Mouse (Mus musculus) hindbrain, embryonic 13.5 days (tissue): ENCODE data around the gene Nol3. TPM values are rescaled to one million over a fixed set of nuclear protein-coding genes. Genes with fewer than 3 reads are reported as not detected.
A peak's percentile ranks its signal among the peaks of the same experiment; 100 is the strongest.

ENCODE experiments used
- ATAC-seq: fragments of 200-750 bp; cut with Nextera tagmentation; 2 replicates; pipeline ENCODE4 v1.8.0; 2017; ENCODE audit warnings: moderate TSS enrichment; ENCODE audit not compliant: low FRiP score
- H3K27ac ChIP-seq: fragments of 300-500 bp; sonication (generic); 2 replicates; pipeline ENCODE4 v1.5.1; 2015; ENCODE audit warnings: inconsistent platforms, mild to moderate bottlenecking, moderate library complexity
- H3K27me3 ChIP-seq: fragments of 300-500 bp; sonication (generic); 2 replicates; pipeline ENCODE4 v1.6.1; 2015; ENCODE audit warnings: mild to moderate bottlenecking, inconsistent platforms
- H3K36me3 ChIP-seq: fragments of 300-500 bp; sonication (generic); 2 replicates; pipeline ENCODE4 v1.6.1; 2015; ENCODE audit warnings: mild to moderate bottlenecking, inconsistent platforms
- H3K4me1 ChIP-seq: fragments of 300-500 bp; sonication (generic); replicated peaks from 2 replicates; pipeline ENCODE4 v1.6.1; 2015; ENCODE audit warnings: inconsistent platforms
- H3K4me2 ChIP-seq: fragments of 300-500 bp; sonication (generic); 2 replicates; pipeline ENCODE4 v1.6.1; 2015; ENCODE audit warnings: inconsistent platforms, mild to moderate bottlenecking, moderate library complexity
- H3K4me3 ChIP-seq: fragments of 300-500 bp; sonication (generic); 2 replicates; pipeline ENCODE4 v1.5.1; 2015; ENCODE audit warnings: mild to moderate bottlenecking, inconsistent platforms
- H3K9ac ChIP-seq: fragments of 300-500 bp; sonication (generic); 2 replicates; pipeline ENCODE4 v1.6.1; 2015; ENCODE audit warnings: mild to moderate bottlenecking, inconsistent platforms
- H3K9me3 ChIP-seq: fragments of 300-500 bp; sonication (generic); 2 replicates; pipeline ENCODE4 v1.6.1; 2016; ENCODE audit warnings: inconsistent platforms
- WGBS: fragments of 180-500 bp; shearing (Covaris S2); methylation state at CpG from one replicate; pipeline ENCODE4 v1.1.7; 2015; 5-methylcytosine and 5-hydroxymethylcytosine counted together
- polyA plus RNA-seq: library from polyadenylated mRNA; unstranded; fragments of >200 nt; fragmentation: Nextera tagmentation; extraction: Ambion mirVana; gene quantifications from 2 replicates; pipeline ENCODE4 v1.2.1, GENCODE M21; 2015

Gene Nol3
- polyA plus RNA-seq, 1 experiment from 2014 or later, result 4.5 TPM

DNA sequence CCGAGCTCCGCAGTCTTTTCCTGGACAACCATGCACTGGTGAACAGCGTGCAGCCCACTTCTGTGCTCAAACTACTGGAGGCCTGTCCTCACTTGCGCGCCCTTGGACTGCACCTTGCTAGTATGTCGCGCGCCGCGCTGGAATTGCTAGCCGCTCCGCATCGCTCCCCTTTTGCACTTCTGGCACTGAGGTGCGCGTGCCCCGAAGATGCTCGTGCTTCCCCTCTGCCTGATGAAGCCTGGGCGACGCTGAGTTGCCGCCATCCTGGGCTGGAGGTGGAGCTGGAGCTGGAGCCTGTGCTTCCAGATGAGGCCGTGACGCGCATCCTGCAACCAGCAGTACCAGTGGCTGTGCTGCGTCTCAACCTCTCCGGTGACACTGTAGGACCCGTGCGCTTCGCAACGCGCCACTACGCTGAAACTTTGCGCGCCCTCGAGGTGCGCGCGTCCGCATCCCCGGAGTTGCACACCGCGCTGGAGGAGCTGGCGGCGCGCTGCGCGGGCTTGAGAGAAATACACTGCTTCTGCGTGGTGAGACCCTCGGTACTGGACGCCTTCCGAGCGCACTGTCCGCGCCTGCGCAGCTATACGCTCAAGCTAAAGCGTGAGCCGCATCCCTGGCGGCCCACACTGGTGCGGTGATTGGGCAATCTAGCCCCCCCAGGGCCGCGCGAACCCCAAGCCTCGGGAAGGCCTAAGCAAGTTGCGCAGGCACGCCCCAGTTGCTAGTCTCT, 7.4 kb upstream of the Nol3 start:
- peak overlapping the region; percentile 72 for H3K4me2 ChIP-seq
- peak overlapping the region; percentile 65 for H3K9ac ChIP-seq
- peak overlapping the region; percentile 51 for H3K4me3 ChIP-seq
- under 1% methylated on average over 65 of the region's 65 CpGs for WGBS
- H3K36me3 ChIP-seq, result no peaks in the 10 kb centered on the region
- H3K27me3 ChIP-seq, result peaks cover 99% of the 10 kb centered on the region
- peaks cover 46% of the 10 kb centered on the region for H3K4me1 ChIP-seq
- H3K9me3 ChIP-seq, result peaks cover 5% of the 10 kb centered on the region; the same call in 1 of the 2 replicates
- peak; percentile 88 for ATAC-seq
- peak overlapping the region; percentile 64 for H3K27ac ChIP-seq

GRCm38 (mm10) chr8:105269075-105269458, 6.9 kb upstream of the Nol3 start:
- Histone ChIP-seq H3K9me3 (peaks cover 5% of the 10 kb centered on the region; the same call in 1 of the 2 replicates), H3K4me3 (peak overlapping the region; percentile 51), H3K4me1 (peaks cover 44% of the 10 kb centered on the region), H3K4me2 (peak overlapping the region; percentile 72), H3K27me3 (peaks cover 99% of the 10 kb centered on the region), H3K36me3 (no peaks in the 10 kb centered on the region), H3K9ac (peak overlapping the region; percentile 65), H3K27ac (no peak overlapping the region; the same call in none of the 2 replicates)
- 1% methylated on average over 10 of the region's 10 CpGs for WGBS
- peak; percentile 47 for ATAC-seq

DNA sequence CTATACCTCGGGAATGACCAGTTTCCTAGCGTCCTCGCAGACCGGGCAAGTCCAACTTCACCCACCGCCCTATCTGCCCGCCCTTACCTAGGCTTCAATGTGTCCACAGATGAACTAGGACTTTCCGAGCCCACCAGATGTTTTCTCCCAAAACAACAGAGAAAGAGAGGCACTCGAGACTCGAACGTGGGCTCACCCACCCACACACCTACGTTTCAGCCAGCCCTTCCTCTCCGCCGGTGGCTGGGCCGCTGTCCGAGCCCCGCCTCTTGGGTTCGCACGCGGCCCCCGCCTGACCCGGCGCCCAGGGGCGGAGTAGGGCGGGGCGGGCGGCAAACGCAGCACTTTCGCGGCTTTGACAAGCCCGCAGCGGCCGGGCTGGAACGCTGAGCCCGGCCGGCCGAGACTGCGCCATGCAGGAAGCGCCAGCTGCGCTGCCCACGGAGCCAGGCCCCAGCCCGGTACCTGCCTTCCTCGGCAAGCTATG, 6.4 kb upstream of the Nol3 start, which contains the start of gene Hsf4:
Gene Hsf4 (plus strand): TSS at position 341 of the 487 bp plus-strand sequence.
- no peak for ATAC-seq
- peak within 1 kb of the TSS; percentile 65 for H3K9ac ChIP-seq
- H3K4me2 ChIP-seq, result peak within 1 kb of the TSS; percentile 72
- WGBS, result under 1% methylated on average over 42 of the region's 42 CpGs
- peaks cover 41% of the 10 kb centered on the region for H3K4me1 ChIP-seq
- H3K27ac ChIP-seq, result peak within 1 kb of the TSS; percentile 64
- peaks cover 99% of the 10 kb centered on the region for H3K27me3 ChIP-seq
- H3K4me3 ChIP-seq, result peak within 1 kb of the TSS; percentile 51
- H3K9me3 ChIP-seq, result peaks cover 5% of the 10 kb centered on the region; the same call in 1 of the 2 replicates
- H3K36me3 ChIP-seq, result no peaks in the 10 kb centered on the region

- Histone ChIP-seq H3K4me1 (peaks cover 36% of the 10 kb centered on the region), H3K9ac (peak overlapping the region; percentile 65), H3K36me3 (no peaks in the 10 kb centered on the region), H3K9me3 (peaks cover 5% of the 10 kb centered on the region; the same call in 1 of the 2 replicates), H3K27ac (no peak overlapping the region), H3K4me3 (peak overlapping the region; percentile 51), H3K27me3 (peaks cover 99% of the 10 kb centered on the region), H3K4me2 (peak overlapping the region; percentile 72)
- 3% methylated on average over 39 of the region's 39 CpGs for WGBS
- ATAC-seq, result no peak
Measured at GRCm38 (mm10) chr8:105270101-105270915, 5.6 kb upstream of the Nol3 start.

DNA sequence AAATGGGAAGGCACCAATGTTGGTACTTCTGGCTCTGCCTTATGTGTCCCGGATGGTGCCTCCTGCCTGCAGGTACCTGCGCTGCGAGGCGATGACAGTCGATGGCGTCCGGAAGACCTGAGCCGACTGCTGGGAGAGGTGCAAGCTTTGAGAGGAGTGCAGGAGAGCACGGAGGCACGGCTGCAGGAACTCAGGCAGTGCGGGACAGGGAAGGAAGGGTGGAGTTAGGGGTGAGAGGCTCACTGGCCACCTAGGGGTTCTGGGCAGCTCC, 5.1 kb upstream of the Nol3 start:
- Histone ChIP-seq H3K4me3 (peak overlapping the region; percentile 51), H3K27ac (no peak overlapping the region), H3K27me3 (peaks cover 99% of the 10 kb centered on the region), H3K4me1 (peaks cover 41% of the 10 kb centered on the region), H3K9ac (peak overlapping the region; percentile 24), H3K4me2 (peak overlapping the region; percentile 72; the same call in 1 of the 2 replicates), H3K36me3 (no peaks in the 10 kb centered on the region), H3K9me3 (peaks cover 5% of the 10 kb centered on the region; the same call in 1 of the 2 replicates)
- no peak for ATAC-seq
- 2% methylated on average over 11 of the region's 11 CpGs for WGBS

DNA sequence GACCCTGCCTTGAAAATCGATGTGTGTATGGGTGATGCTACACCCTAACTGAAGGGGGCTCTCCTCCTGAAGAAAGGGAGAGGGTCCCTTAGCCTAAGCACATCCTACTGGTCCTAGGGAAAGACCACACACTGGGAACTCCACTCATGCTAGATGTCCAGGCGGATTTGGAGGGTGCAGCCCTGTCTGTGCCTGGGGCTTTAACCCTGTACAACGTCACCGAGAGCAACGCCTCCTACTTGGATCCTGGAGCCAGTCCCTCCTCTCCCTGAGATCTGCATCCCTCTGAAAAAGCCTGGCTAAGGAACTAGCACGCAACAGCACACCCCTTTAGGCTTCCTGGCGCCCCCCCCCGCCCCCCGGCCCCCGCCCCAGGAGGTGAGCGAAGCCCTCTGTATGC, 553 bp upstream of the Nol3 start:
- peaks cover 33% of the 10 kb centered on the region for H3K4me1 ChIP-seq
- no peaks in the 10 kb centered on the region for H3K9me3 ChIP-seq
- H3K36me3 ChIP-seq, result peaks cover 12% of the 10 kb centered on the region
- H3K27me3 ChIP-seq, result peaks cover 99% of the 10 kb centered on the region
- no peak overlapping the region for H3K27ac ChIP-seq
- H3K9ac ChIP-seq, result no peak overlapping the region
- H3K4me3 ChIP-seq, result no peak overlapping the region
- WGBS, result 8% methylated on average over 10 of the region's 11 CpGs
- ATAC-seq, result no peak
- peak overlapping the region; percentile 74 for H3K4me2 ChIP-seq

DNA sequence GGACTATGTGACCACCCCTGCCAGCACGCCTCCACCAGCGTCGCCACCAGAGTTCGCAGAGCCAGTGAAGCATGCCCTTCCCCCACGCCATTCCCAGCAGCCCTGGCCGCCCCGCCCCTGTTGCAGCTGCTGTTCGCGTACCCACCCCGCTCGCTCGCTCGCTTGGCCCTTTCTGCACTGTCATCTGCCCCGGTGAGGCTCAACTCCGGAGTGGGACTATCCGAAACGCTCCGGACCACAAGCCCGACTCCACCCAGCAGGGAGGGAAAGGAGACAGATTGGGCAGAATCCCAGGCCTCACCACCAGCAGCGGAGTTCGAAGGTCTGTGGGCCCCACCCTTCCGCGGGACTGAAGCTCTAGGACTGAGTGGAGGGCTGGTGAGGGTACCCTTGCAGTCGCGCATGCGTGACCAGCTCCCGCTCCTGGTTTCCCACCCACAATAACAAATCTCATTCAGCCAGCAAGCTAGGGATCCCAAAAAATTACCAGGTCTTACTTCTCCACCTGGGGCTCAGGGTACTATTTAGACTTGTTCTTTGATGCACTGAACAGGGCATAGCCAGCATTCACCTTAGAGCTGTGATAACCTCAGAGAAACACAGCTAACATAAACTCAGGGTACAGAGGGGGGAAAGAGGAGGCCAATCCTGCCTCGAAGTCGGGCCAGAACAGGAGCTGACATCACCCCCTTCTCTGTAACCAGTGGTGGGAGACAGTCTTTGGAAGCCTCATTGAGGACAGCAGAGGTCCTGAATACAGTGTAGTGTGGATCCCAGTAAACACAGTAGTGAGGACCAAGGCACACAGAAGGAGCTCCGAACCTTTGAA, 566 bp downstream of the Nol3 start:
- no peak overlapping the region for H3K27ac ChIP-seq
- 3% methylated on average over 30 of the region's 30 CpGs for WGBS

GRCm38 (mm10) chr8:105278911-105279334, 3.0 kb downstream of the Nol3 start:
- peak overlapping the region; percentile 64 for H3K9ac ChIP-seq
- no peak overlapping the region for H3K27ac ChIP-seq
- peak; percentile 47 for ATAC-seq
- H3K27me3 ChIP-seq, result peaks cover 82% of the 10 kb centered on the region
- H3K9me3 ChIP-seq, result no peaks in the 10 kb centered on the region
- H3K4me3 ChIP-seq, result peak overlapping the region; percentile 22
- peaks cover 33% of the 10 kb centered on the region for H3K4me1 ChIP-seq
- WGBS, result 3% methylated on average over 28 of the region's 28 CpGs
- H3K36me3 ChIP-seq, result peaks cover 44% of the 10 kb centered on the region
- peak overlapping the region; percentile 48 for H3K4me2 ChIP-seq

More for the DNA sequence above, 566 bp downstream of the Nol3 start:
- H3K4me1 ChIP-seq, result peaks cover 27% of the 10 kb centered on the region
- H3K9ac ChIP-seq, result peak overlapping the region; percentile 63
- ATAC-seq, result peak; percentile 59
- H3K4me3 ChIP-seq, result peak overlapping the region; percentile 42
- H3K36me3 ChIP-seq, result peaks cover 19% of the 10 kb centered on the region
- peaks cover 95% of the 10 kb centered on the region for H3K27me3 ChIP-seq
- peak overlapping the region; percentile 74 for H3K4me2 ChIP-seq
- no peaks in the 10 kb centered on the region for H3K9me3 ChIP-seq

DNA sequence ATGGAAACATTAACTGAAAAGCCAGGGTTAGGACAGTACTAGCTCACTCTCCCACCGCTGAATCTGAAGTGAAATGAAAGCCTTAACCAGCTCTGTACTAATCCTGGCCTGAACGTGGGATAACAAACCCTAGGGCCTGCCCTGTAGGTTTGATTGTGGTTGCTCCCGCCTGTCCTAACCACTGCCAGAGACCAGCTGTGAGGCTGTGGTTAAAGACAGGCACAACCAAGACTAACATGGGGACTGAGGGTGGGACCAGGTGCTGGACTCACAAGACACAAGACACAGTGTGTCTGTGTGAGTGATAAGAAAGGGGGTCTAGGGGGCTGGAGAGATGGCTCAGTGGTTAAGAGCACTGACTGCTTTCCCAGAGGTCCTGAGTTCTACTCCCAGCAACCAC, 4.6 kb downstream of the Nol3 start:
- no peak for ATAC-seq
- 76% methylated on average over 3 of the region's 3 CpGs for WGBS
- H3K4me3 ChIP-seq, result no peak overlapping the region
- no peak overlapping the region for H3K27ac ChIP-seq
- no peak overlapping the region for H3K4me2 ChIP-seq
- no peaks in the 10 kb centered on the region for H3K9me3 ChIP-seq
- peaks cover 66% of the 10 kb centered on the region for H3K27me3 ChIP-seq
- peaks cover 56% of the 10 kb centered on the region for H3K36me3 ChIP-seq
- H3K9ac ChIP-seq, result no peak overlapping the region
- H3K4me1 ChIP-seq, result peaks cover 41% of the 10 kb centered on the region

GRCm38 (mm10) chr8:105281821-105282220, 5.9 kb downstream of the Nol3 start:
- Histone ChIP-seq H3K9ac (no peak overlapping the region), H3K4me2 (no peak overlapping the region), H3K27me3 (peaks cover 53% of the 10 kb centered on the region), H3K27ac (no peak overlapping the region), H3K4me1 (peaks cover 41% of the 10 kb centered on the region), H3K36me3 (peaks cover 61% of the 10 kb centered on the region), H3K9me3 (no peaks in the 10 kb centered on the region), H3K4me3 (no peak overlapping the region)
- WGBS, result 92% methylated on average over 12 of the region's 12 CpGs
- ATAC-seq, result no peak

DNA sequence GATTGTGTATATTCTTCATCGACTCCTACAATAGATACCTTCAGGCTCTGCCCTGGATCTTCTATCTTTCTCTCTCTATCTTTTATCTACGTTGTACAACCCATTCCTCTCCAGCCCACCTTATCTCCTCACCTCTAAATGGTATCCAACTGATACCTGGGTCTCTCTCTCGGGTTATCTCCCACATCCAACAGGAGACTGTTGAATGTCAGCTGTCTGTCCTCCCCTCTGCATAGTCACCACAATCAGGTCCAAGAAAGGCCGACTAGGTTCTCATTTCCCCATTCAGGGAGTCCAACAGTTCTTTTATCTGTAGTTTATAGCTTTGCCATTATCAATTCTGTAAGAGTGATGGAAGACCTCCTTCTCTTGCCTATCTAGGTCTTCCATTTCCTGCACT, 6.3 kb downstream of the Nol3 start:
- no peak for ATAC-seq
- Histone ChIP-seq H3K4me1 (peaks cover 43% of the 10 kb centered on the region), H3K27ac (no peak overlapping the region), H3K4me2 (no peak overlapping the region), H3K9me3 (no peaks in the 10 kb centered on the region), H3K27me3 (peaks cover 49% of the 10 kb centered on the region), H3K4me3 (no peak overlapping the region), H3K36me3 (peaks cover 61% of the 10 kb centered on the region), H3K9ac (no peak overlapping the region)
- 90% methylated on average over 4 of the region's 4 CpGs for WGBS
